Mouse (Mus musculus): ENCODE measurements at regions not wholly inside any gene's neighbourhood (a gene's known extent, or its start where the extent isn't known, plus 50 kb on each side); places are given as distances from the start of the nearest gene placed in this dataset.
"Not testable (repeated sequence)": the region's sequence is repeated elsewhere in the genome, so short reads cannot be mapped to it uniquely, and the experiment has no call there.

GRCm38 (mm10) chr2:166467137-166467536 is 246.5 kb downstream of the Prex1 start:
- H3K27ac ChIP-seq (ENCODE audit: low read depth, low read length): no peak overlapping the region
- no peaks in the 10 kb centered on the region for H3K9me3 ChIP-seq (ENCODE audit: control insufficient read depth, low read length)
- no peak overlapping the region for H3K4me3 ChIP-seq (ENCODE audit: low read depth, low read length)
- no peaks in the 10 kb centered on the region for H3K36me3 ChIP-seq (ENCODE audit: control insufficient read depth, insufficient read depth, low read length)
- no peaks in the 10 kb centered on the region for H3K27me3 ChIP-seq (ENCODE audit: control insufficient read depth, insufficient read depth, low read length)
- WGBS: 55% methylated on average over 7 of the region's 7 CpGs
- ATAC-seq (ENCODE audit: low FRiP score) (no peak), DNase-seq (ENCODE audit: low spot score, missing footprints) (no peak)
- peaks cover 6% of the 10 kb centered on the region for H3K4me1 ChIP-seq (ENCODE audit: control insufficient read depth, insufficient read depth, low read length)
- H3K4me2 ChIP-seq: no peak overlapping the region
- no peak overlapping the region for H3K9ac ChIP-seq (ENCODE audit: low read length)

- ATAC-seq (ENCODE audit: low FRiP score) (no peak), DNase-seq (ENCODE audit: low spot score, missing footprints) (no peak)
- H3K9ac ChIP-seq (ENCODE audit: low read length): no peak overlapping the region
- H3K36me3 ChIP-seq (ENCODE audit: control insufficient read depth, insufficient read depth, low read length): no peaks in the 10 kb centered on the region
- no peak overlapping the region for H3K4me3 ChIP-seq (ENCODE audit: low read depth, low read length)
- no peaks in the 10 kb centered on the region for H3K27me3 ChIP-seq (ENCODE audit: control insufficient read depth, insufficient read depth, low read length)
- WGBS: 65% methylated on average over 5 of the region's 5 CpGs
- no peak overlapping the region for H3K27ac ChIP-seq (ENCODE audit: low read depth, low read length)
- no peaks in the 10 kb centered on the region for H3K9me3 ChIP-seq (ENCODE audit: control insufficient read depth, low read length)
- no peaks in the 10 kb centered on the region for H3K4me1 ChIP-seq (ENCODE audit: control insufficient read depth, insufficient read depth, low read length)
- no peak overlapping the region for H3K4me2 ChIP-seq
Observed at GRCm38 (mm10) chr2:166465531-166465930, 248.1 kb downstream of the Prex1 start.

GRCm38 (mm10) chr2:166463539-166463938 is 250.1 kb downstream of the Prex1 start:
- peak; percentile 78 for DNase-seq (ENCODE audit: low spot score, missing footprints)

GRCm38 (mm10) chr2:166461956-166462355 is 251.7 kb downstream of the Prex1 start:
- no peak overlapping the region for H3K27ac ChIP-seq (ENCODE audit: low read depth, low read length)
- DNase-seq (ENCODE audit: low spot score, missing footprints): no peak
- H3K4me2 ChIP-seq: no peak overlapping the region
- no peak overlapping the region for H3K9ac ChIP-seq (ENCODE audit: low read length)
- no peaks in the 10 kb centered on the region for H3K4me1 ChIP-seq (ENCODE audit: control insufficient read depth, insufficient read depth, low read length)
- 92% methylated on average over 3 of the region's 3 CpGs for WGBS
- H3K27me3 ChIP-seq (ENCODE audit: control insufficient read depth, insufficient read depth, low read length): no peaks in the 10 kb centered on the region
- H3K4me3 ChIP-seq (ENCODE audit: low read depth, low read length): no peak overlapping the region
- no peaks in the 10 kb centered on the region for H3K36me3 ChIP-seq (ENCODE audit: control insufficient read depth, insufficient read depth, low read length)
- H3K9me3 ChIP-seq (ENCODE audit: control insufficient read depth, low read length): no peaks in the 10 kb centered on the region
- no peak for ATAC-seq (ENCODE audit: low FRiP score)

More at GRCm38 (mm10) chr2:166463539-166463938, 250.1 kb downstream of the Prex1 start:
- Histone ChIP-seq H3K27ac (ENCODE audit: low read depth, low read length) (no peak overlapping the region), H3K36me3 (ENCODE audit: control insufficient read depth, insufficient read depth, low read length) (no peaks in the 10 kb centered on the region), H3K4me1 (ENCODE audit: control insufficient read depth, insufficient read depth, low read length) (no peaks in the 10 kb centered on the region), H3K4me3 (ENCODE audit: low read depth, low read length) (no peak overlapping the region), H3K9me3 (ENCODE audit: control insufficient read depth, low read length) (no peaks in the 10 kb centered on the region), H3K9ac (ENCODE audit: low read length) (no peak overlapping the region), H3K27me3 (ENCODE audit: control insufficient read depth, insufficient read depth, low read length) (no peaks in the 10 kb centered on the region), H3K4me2 (no peak overlapping the region)
- ATAC-seq (ENCODE audit: low FRiP score): no peak
- WGBS: 88% methylated on average over 9 of the region's 9 CpGs

- no peaks in the 10 kb centered on the region for H3K36me3 ChIP-seq (ENCODE audit: control insufficient read depth, insufficient read depth, low read length)
- ATAC-seq (ENCODE audit: low FRiP score) (no peak), DNase-seq (ENCODE audit: low spot score, missing footprints) (no peak)
- no peaks in the 10 kb centered on the region for H3K27me3 ChIP-seq (ENCODE audit: control insufficient read depth, insufficient read depth, low read length)
- WGBS: 86% methylated on average over 3 of the region's 3 CpGs
- H3K4me1 ChIP-seq (ENCODE audit: control insufficient read depth, insufficient read depth, low read length): no peaks in the 10 kb centered on the region
- no peak overlapping the region for H3K4me2 ChIP-seq
- H3K9ac ChIP-seq (ENCODE audit: low read length): no peak overlapping the region
- no peak overlapping the region for H3K27ac ChIP-seq (ENCODE audit: low read depth, low read length)
- H3K9me3 ChIP-seq (ENCODE audit: control insufficient read depth, low read length): no peaks in the 10 kb centered on the region
- no peak overlapping the region for H3K4me3 ChIP-seq (ENCODE audit: low read depth, low read length)
Observed at GRCm38 (mm10) chr2:166461103-166461502, 252.5 kb downstream of the Prex1 start.

GRCm38 (mm10) chr2:166459955-166460354 is 253.7 kb downstream of the Prex1 start:
- WGBS: 68% methylated on average over 9 of the region's 9 CpGs
- Histone ChIP-seq H3K4me2 (no peak overlapping the region), H3K4me1 (ENCODE audit: control insufficient read depth, insufficient read depth, low read length) (no peaks in the 10 kb centered on the region), H3K9me3 (ENCODE audit: control insufficient read depth, low read length) (no peaks in the 10 kb centered on the region), H3K27me3 (ENCODE audit: control insufficient read depth, insufficient read depth, low read length) (no peaks in the 10 kb centered on the region), H3K27ac (ENCODE audit: low read depth, low read length) (no peak overlapping the region), H3K9ac (ENCODE audit: low read length) (no peak overlapping the region), H3K4me3 (ENCODE audit: low read depth, low read length) (no peak overlapping the region), H3K36me3 (ENCODE audit: control insufficient read depth, insufficient read depth, low read length) (no peaks in the 10 kb centered on the region)
- ATAC-seq (ENCODE audit: low FRiP score) (no peak), DNase-seq (ENCODE audit: low spot score, missing footprints) (peak; percentile 81)

GRCm38 (mm10) chr2:166458953-166459352 is 254.7 kb downstream of the Prex1 start:
- no peak overlapping the region for H3K4me3 ChIP-seq (ENCODE audit: low read depth, low read length)
- DNase-seq (ENCODE audit: low spot score, missing footprints): peak; percentile 78
- no peaks in the 10 kb centered on the region for H3K4me1 ChIP-seq (ENCODE audit: control insufficient read depth, insufficient read depth, low read length)
- H3K27ac ChIP-seq (ENCODE audit: low read depth, low read length): no peak overlapping the region
- H3K36me3 ChIP-seq (ENCODE audit: control insufficient read depth, insufficient read depth, low read length): no peaks in the 10 kb centered on the region
- no peaks in the 10 kb centered on the region for H3K27me3 ChIP-seq (ENCODE audit: control insufficient read depth, insufficient read depth, low read length)
- H3K9ac ChIP-seq (ENCODE audit: low read length): no peak overlapping the region
- H3K9me3 ChIP-seq (ENCODE audit: control insufficient read depth, low read length): no peaks in the 10 kb centered on the region
- whole genome bisulfite sequencing: 90% methylated on average over 9 of the region's 9 CpGs
- ATAC-seq (ENCODE audit: low FRiP score): no peak
- H3K4me2 ChIP-seq: no peak overlapping the region

- H3K4me2 ChIP-seq: no peak overlapping the region
- H3K9me3 ChIP-seq (ENCODE audit: control insufficient read depth, low read length): no peaks in the 10 kb centered on the region
- ATAC-seq (ENCODE audit: low FRiP score) (no peak), DNase-seq (ENCODE audit: low spot score, missing footprints) (peak; percentile 73)
- H3K4me1 ChIP-seq (ENCODE audit: control insufficient read depth, insufficient read depth, low read length): no peaks in the 10 kb centered on the region
- H3K9ac ChIP-seq (ENCODE audit: low read length): no peak overlapping the region
- whole genome bisulfite sequencing: 72% methylated on average over 16 of the region's 16 CpGs
- no peak overlapping the region for H3K4me3 ChIP-seq (ENCODE audit: low read depth, low read length)
- H3K36me3 ChIP-seq (ENCODE audit: control insufficient read depth, insufficient read depth, low read length): no peaks in the 10 kb centered on the region
- no peaks in the 10 kb centered on the region for H3K27me3 ChIP-seq (ENCODE audit: control insufficient read depth, insufficient read depth, low read length)
- no peak overlapping the region for H3K27ac ChIP-seq (ENCODE audit: low read depth, low read length)
Observed at GRCm38 (mm10) chr2:166457381-166458172, 256.1 kb downstream of the Prex1 start.

- not testable (repeated sequence) for H3K9me3 ChIP-seq (ENCODE audit: control insufficient read depth, low read length); ATAC-seq (ENCODE audit: low FRiP score); DNase-seq (ENCODE audit: low spot score, missing footprints); H3K9ac ChIP-seq (ENCODE audit: low read length); H3K4me1 ChIP-seq (ENCODE audit: control insufficient read depth, insufficient read depth, low read length); H3K36me3 ChIP-seq (ENCODE audit: control insufficient read depth, insufficient read depth, low read length); H3K27me3 ChIP-seq (ENCODE audit: control insufficient read depth, insufficient read depth, low read length); H3K27ac ChIP-seq (ENCODE audit: low read depth, low read length); H3K4me3 ChIP-seq (ENCODE audit: low read depth, low read length); H3K4me2 ChIP-seq
- 73% methylated on average over 2 of the region's 7 CpGs for WGBS
Observed at GRCm38 (mm10) chr2:166454160-166454888, 259.3 kb downstream of the Prex1 start.

Measured in midbrain, embryonic 11.5 days (tissue).